Mouse (Mus musculus) kidney, embryonic 16.5 days (tissue): ENCODE measurements at regions not wholly inside any gene's neighbourhood (a gene's known extent, or its start where the extent isn't known, plus 50 kb on each side); places are given as distances from the start of the nearest gene placed in this dataset.

Experiments used
- ATAC-seq: fragments of 200-750 bp; cut with Nextera tagmentation; 2 replicates; pipeline ENCODE4 v1.8.0; 2017; ENCODE audit warnings: moderate TSS enrichment; ENCODE audit not compliant: low FRiP score, low TSS enrichment
- H3K27ac ChIP-seq: fragments of 300-500 bp; sonication (generic); 2 replicates; pipeline ENCODE4 v1.5.1; 2014; ENCODE audit warnings: low read length
- H3K27me3 ChIP-seq: fragments of 300-500 bp; sonication (generic); 2 replicates; pipeline ENCODE4 v1.6.1; 2014; ENCODE audit warnings: low read length, control low read depth, mixed read lengths; ENCODE audit not compliant: insufficient read depth
- H3K36me3 ChIP-seq: fragments of 300-500 bp; sonication (generic); 2 replicates; pipeline ENCODE4 v1.6.1; 2014; ENCODE audit warnings: low read length, control low read depth, mixed read lengths; ENCODE audit not compliant: insufficient read depth
- H3K4me1 ChIP-seq: fragments of 300-500 bp; sonication (generic); 2 replicates; pipeline ENCODE4 v1.6.1; 2014; ENCODE audit warnings: low read length, control low read depth, mixed read lengths; ENCODE audit not compliant: insufficient read depth
- H3K4me2 ChIP-seq: fragments of 300-500 bp; sonication (generic); replicated peaks from 2 replicates; pipeline ENCODE4 v1.6.1; 2014; ENCODE audit warnings: low read depth, low read length
- H3K4me3 ChIP-seq: fragments of 300-500 bp; sonication (generic); 2 replicates; pipeline ENCODE4 v1.5.1; 2014; ENCODE audit warnings: mild to moderate bottlenecking, low read length
- H3K9ac ChIP-seq: fragments of 300-500 bp; sonication (generic); replicated peaks from 2 replicates; pipeline ENCODE4 v1.6.1; 2014; ENCODE audit warnings: low read length
- H3K9me3 ChIP-seq: fragments of 300-500 bp; sonication (generic); 2 replicates; pipeline ENCODE4 v1.6.1; 2016; ENCODE audit warnings: low read length, control low read depth
- WGBS: fragments of 180-500 bp; shearing (Covaris S2); extraction: QIAGEN DNeasy Blood & Tissue Kit; methylation state at CpG from one replicate; pipeline ENCODE4 v1.1.7; 2014; 5-methylcytosine and 5-hydroxymethylcytosine counted together

DNA sequence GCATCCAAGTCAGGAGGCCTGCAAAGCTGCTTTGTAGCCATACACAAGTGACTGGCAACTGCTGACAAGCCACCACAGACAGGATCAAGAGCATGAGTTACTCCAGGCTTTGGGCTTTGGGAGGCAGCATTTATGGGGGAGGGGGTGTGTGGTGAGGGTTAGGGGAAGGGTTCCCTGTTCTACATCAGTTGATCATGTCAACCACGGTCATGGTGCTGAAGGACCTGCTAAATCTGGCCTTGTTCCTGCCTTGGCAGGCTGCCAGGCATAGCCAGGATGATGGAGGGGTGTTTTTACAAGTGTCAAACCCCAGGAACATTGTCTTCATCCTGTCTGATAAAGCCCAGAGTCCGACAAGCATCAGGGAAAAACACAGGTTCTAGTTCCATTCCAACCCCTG is 247.9 kb upstream of the Tsc22d2 start:
- WGBS, result 41% methylated on average over 2 of the region's 2 CpGs

DNA sequence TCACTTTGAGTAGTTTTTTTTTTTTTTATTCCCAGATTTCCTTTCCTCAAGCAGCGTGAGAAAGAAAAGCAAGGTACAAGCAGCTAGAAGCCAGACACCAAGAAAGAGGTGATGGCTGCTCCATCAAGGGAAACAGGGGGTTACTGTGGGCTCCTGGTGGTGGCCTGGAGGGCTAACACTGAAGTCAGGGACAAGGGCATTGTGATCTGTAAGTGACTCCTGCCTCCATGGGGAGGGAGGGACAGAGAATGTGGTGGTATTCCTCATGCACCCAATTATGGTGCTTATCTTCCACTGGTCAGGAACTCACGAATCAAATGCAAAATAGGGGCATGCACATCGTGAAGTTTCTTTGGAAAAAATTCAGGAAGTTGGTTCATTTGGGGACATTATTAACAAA is 247.4 kb upstream of the Tsc22d2 start:
- no peak overlapping the region for H3K9ac ChIP-seq
- H3K27me3 ChIP-seq, result no peaks in the 10 kb centered on the region
- H3K27ac ChIP-seq, result no peak overlapping the region
- 73% methylated on average over 3 of the region's 3 CpGs for WGBS
- no peak overlapping the region for H3K4me3 ChIP-seq
- no peaks in the 10 kb centered on the region for H3K36me3 ChIP-seq
- no peak overlapping the region for H3K4me2 ChIP-seq
- H3K9me3 ChIP-seq, result no peaks in the 10 kb centered on the region
- ATAC-seq, result no peak
- H3K4me1 ChIP-seq, result peaks cover 11% of the 10 kb centered on the region; the same call in 1 of the 2 replicates

More for the DNA sequence above, 247.9 kb upstream of the Tsc22d2 start:
- Histone ChIP-seq H3K27ac (no peak overlapping the region), H3K36me3 (no peaks in the 10 kb centered on the region), H3K27me3 (no peaks in the 10 kb centered on the region), H3K4me2 (no peak overlapping the region), H3K4me1 (peaks cover 11% of the 10 kb centered on the region; the same call in 1 of the 2 replicates), H3K9me3 (no peaks in the 10 kb centered on the region), H3K4me3 (no peak overlapping the region), H3K9ac (no peak overlapping the region)
- ATAC-seq, result no peak

DNA sequence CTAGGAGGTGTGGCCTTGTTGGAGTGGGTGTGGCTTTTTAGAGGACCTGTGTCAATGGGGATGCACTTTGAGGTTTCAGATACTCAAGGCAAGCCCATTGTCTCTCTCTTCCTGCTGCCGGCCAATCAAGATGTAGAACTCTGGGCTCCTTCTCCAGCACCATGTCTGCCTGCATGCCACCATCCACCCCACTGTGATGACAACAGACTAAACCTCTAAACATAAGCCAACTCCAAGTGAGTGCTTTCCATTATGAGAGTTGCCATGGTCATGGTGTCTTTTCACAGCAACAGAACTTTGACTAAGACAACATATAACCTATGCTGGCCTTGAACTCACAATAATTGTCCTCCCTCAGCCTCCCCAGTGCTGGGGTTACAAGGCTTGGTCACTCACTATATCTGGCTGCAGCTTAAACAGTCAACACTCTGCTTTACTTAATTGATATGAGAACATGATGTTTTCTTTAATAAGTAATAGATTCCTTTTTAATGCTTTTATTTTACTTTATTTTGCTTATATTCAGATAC is 246.7 kb upstream of the Tsc22d2 start:
- H3K4me2 ChIP-seq, result no peak overlapping the region
- ATAC-seq, result no peak
- 88% methylated on average over 1 of the region's 1 CpGs for WGBS

DNA sequence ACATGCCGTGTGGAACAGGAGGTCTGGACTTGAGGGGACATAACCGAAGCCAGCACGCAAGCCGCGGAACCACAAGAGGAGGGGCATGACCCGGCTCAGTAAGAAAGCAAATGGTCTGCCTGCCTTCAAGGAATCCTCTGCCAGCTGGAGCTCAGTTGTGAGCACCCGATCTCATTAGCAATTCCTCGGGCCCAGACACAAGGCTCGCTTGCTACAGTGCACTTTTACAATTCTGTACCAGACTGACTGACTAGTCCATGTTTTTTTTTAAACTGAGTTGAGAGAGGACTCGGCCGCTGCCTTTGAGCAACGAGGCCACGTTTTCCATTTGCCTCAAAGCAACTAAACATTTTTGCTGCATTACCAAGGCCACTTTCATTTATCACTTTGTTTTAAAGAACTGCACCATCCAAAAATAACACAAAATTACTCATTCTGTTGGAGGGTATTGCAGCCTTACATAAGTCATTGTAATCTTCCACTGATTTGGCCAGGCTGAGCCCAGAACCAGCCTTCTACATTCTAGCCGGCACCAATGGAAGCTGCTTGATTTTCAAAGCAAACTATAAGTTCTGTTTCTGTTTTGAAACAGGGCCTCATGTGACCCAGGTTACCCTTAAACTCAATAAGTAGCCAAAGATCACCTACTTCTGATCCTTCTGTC is 245.9 kb upstream of the Tsc22d2 start:
- Histone ChIP-seq H3K27me3 (no peaks in the 10 kb centered on the region), H3K9ac (no peak overlapping the region), H3K27ac (no peak overlapping the region), H3K4me3 (no peak overlapping the region), H3K36me3 (no peaks in the 10 kb centered on the region), H3K4me1 (0 out of 2 replicates have a peak, but pooled peaks cover 2% of the 10 kb centered on the region), H3K4me2 (no peak overlapping the region), H3K9me3 (no peaks in the 10 kb centered on the region)
- ATAC-seq, result no peak
- WGBS, result 50% methylated on average over 14 of the region's 14 CpGs

More for the DNA sequence above, 246.7 kb upstream of the Tsc22d2 start:
- Histone ChIP-seq H3K9me3 (no peaks in the 10 kb centered on the region), H3K27me3 (no peaks in the 10 kb centered on the region), H3K4me1 (peaks cover 9% of the 10 kb centered on the region; the same call in 1 of the 2 replicates), H3K9ac (no peak overlapping the region), H3K4me3 (no peak overlapping the region), H3K27ac (no peak overlapping the region), H3K36me3 (no peaks in the 10 kb centered on the region)

DNA sequence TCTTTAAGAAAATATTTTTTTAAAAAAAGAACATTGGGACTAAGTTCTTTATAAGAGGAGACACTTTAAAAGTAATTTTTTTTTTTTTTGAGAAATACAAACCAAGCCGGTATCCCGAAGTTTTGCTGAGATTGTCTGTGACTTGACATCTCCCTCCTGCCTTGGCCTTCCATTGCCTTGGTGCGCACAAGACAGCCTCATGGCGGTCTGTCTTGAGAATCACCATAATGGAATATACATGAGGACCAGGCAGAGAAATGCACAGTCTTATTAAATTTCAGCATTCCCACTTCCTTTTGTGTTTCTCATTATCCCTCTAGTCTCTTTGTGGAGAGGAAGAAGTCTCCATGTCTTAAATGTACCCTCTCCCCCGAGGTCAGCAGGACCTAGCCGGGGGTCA is 244.7 kb upstream of the Tsc22d2 start:
- Histone ChIP-seq H3K4me1 (no peaks in the 10 kb centered on the region), H3K9ac (no peak overlapping the region), H3K27me3 (no peaks in the 10 kb centered on the region), H3K4me2 (no peak overlapping the region), H3K36me3 (no peaks in the 10 kb centered on the region), H3K27ac (no peak overlapping the region), H3K9me3 (no peaks in the 10 kb centered on the region), H3K4me3 (no peak overlapping the region)
- no peak for ATAC-seq
- WGBS, result 93% methylated on average over 6 of the region's 6 CpGs

DNA sequence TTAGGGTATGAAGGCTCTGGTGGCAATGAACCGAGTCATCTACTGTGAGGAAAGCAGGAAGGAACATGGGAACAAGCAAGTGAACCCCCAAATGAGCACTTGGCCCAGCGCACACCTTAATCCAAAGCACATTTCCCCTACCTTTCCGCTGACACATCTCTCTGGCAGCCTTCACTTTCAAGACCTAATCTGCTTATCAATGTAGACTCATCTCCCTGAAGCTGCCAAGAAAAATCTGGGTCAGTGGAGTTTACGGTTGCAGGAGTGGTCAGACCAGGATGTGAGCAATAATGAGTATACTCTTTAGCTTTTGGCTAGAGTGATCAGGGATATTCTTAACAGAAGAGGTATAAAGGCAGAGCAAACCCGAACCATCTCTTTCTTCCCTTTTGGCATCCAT is 242.4 kb upstream of the Tsc22d2 start:
- 84% methylated on average over 5 of the region's 5 CpGs for WGBS
- no peak for ATAC-seq
- H3K9me3 ChIP-seq, result no peaks in the 10 kb centered on the region
- H3K36me3 ChIP-seq, result no peaks in the 10 kb centered on the region
- no peak overlapping the region for H3K9ac ChIP-seq
- no peak overlapping the region for H3K27ac ChIP-seq
- no peak overlapping the region for H3K4me2 ChIP-seq
- no peaks in the 10 kb centered on the region for H3K4me1 ChIP-seq
- H3K27me3 ChIP-seq, result no peaks in the 10 kb centered on the region
- H3K4me3 ChIP-seq, result no peak overlapping the region

DNA sequence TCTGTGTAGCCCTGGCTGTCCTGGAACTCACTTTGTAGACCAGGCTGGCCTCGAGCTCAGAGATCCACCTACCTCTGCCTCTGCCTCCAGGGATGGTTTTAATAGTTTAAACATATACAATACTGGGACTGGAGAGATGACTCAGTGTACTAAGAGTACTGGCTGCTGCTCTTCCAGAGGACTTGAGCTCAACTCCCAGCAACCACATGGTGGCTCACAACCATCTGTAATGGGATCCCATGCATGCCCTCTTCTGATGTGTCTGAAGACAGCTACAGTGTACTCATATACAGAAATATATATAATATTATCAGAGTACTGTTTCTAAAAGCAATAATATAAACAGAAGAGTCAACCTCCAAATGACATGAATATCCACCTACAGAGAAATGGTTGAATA is 240.7 kb upstream of the Tsc22d2 start:
- no peak for ATAC-seq
- Histone ChIP-seq H3K4me3 (no peak overlapping the region), H3K27ac (no peak overlapping the region), H3K4me2 (no peak overlapping the region), H3K9ac (no peak overlapping the region), H3K36me3 (no peaks in the 10 kb centered on the region), H3K4me1 (no peaks in the 10 kb centered on the region), H3K9me3 (no peaks in the 10 kb centered on the region), H3K27me3 (no peaks in the 10 kb centered on the region)
- 75% methylated on average over 1 of the region's 1 CpGs for WGBS

DNA sequence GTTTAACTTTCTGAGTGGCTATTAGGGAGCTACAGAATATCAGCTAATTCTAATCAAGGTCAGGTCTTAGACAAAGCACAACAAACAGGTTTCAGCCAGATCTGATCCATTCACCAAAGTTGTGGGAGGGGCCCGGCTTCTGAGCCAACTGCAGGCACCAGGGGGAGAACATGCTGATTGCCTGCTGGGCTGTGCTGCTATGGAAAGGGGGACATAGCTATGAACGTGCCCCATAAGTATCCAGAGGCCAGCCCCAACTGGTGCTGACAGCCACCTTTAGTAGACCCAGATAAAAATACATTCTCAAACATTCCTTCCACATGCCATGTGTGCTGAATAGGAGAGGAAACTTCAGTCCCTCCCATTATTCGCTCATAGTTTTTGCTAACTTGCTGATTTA is 232.8 kb upstream of the Tsc22d2 start:
- WGBS, result 47% methylated on average over 3 of the region's 3 CpGs
- Histone ChIP-seq H3K4me3 (no peak overlapping the region), H3K4me2 (no peak overlapping the region), H3K27ac (no peak overlapping the region), H3K9ac (no peak overlapping the region), H3K9me3 (no peaks in the 10 kb centered on the region), H3K4me1 (no peaks in the 10 kb centered on the region), H3K36me3 (no peaks in the 10 kb centered on the region), H3K27me3 (no peaks in the 10 kb centered on the region)
- ATAC-seq, result no peak; the same call in 1 of the 2 replicates

DNA sequence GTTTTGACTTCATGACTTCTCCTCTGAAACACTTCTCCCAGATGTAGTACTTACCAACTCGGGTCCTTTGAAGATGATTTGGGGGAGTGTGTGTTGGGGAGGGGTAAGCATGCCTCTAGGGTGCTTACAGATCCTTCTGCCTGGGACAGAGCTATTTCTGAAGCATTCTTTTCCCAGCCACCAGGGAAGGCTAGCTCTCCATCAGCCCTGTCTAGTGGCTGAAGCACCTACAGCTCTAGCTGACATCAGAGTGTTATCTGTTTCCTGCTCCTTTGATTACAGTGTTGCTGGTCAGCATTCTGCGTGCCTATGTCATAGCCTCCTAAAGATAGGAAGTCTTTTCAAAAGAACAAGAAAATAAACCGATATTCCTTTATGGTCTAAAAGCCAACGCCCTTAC is 232.2 kb upstream of the Tsc22d2 start:
- no peak overlapping the region for H3K9ac ChIP-seq
- H3K4me1 ChIP-seq, result no peaks in the 10 kb centered on the region
- H3K27ac ChIP-seq, result no peak overlapping the region
- no peaks in the 10 kb centered on the region for H3K9me3 ChIP-seq
- no peaks in the 10 kb centered on the region for H3K27me3 ChIP-seq
- H3K4me2 ChIP-seq, result no peak overlapping the region
- H3K4me3 ChIP-seq, result no peak overlapping the region
- 78% methylated on average over 4 of the region's 4 CpGs for WGBS
- ATAC-seq, result no peak
- H3K36me3 ChIP-seq, result no peaks in the 10 kb centered on the region

DNA sequence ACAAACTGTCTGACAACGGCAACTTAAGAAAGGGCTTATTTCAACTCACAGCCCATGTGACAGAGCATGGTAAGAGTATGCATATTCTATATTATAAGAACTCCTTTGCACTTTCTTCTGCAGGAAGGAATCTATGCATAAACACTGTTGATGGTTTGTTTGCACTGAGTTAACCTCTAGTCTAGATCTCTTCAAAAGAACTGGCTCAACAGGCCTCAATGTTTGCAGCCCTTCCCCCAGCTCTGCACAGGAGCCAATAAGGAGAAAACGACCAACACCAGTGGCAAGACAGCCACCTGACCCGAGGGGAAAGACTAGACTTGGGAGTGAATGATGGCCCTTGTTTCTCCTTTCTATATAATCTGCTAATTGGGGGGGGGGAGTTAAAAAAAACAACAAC is 231.2 kb upstream of the Tsc22d2 start:
- no peak overlapping the region for H3K9ac ChIP-seq
- no peak overlapping the region for H3K4me3 ChIP-seq
- H3K9me3 ChIP-seq, result no peaks in the 10 kb centered on the region
- ATAC-seq, result no peak
- 36% methylated on average over 3 of the region's 3 CpGs for whole genome bisulfite sequencing
- H3K27ac ChIP-seq, result no peak overlapping the region
- H3K4me2 ChIP-seq, result no peak overlapping the region
- no peaks in the 10 kb centered on the region for H3K27me3 ChIP-seq
- H3K36me3 ChIP-seq, result no peaks in the 10 kb centered on the region
- H3K4me1 ChIP-seq, result no peaks in the 10 kb centered on the region
